Mouse (Mus musculus) frontal cortex, postnatal 14 days (tissue): ENCODE measurements around the gene Mrpl47.
"Not testable (repeated sequence)": the region's sequence is repeated elsewhere in the genome, so short reads cannot be mapped to it uniquely, and the experiment has no call there.

Source experiments
- DNase-seq, 2 experiments: peaks; one replicate each; pipeline ENCODE4 v3.0.0; 2022; ENCODE audit warnings: low spot score in 2 of 2

Mrpl47 gene

DNA sequence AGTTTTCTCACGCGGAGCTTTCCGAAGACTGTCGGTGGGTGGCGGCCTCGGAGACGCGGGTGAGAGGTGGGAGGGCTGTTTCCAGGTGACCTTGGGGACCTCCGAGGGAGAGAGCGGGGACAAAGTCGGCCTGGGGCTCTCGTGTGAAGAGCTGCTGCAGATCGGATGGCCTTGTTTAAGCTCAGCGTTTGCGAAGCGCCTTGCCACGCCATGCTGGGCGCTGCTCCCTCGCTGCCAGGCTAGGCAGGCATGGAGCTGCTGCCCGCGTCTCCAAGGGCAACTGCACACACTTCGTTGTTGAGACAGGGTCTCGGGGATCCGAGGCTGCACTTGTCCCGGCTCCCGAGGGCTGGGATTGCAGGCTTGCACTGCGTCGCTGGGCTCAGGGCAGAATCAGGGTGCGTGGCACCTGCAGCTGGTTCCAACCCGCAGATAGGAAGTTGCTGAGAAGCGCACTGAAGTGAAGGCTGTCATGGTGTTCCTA is at the start of gene Mrpl47:
Gene Mrpl47 (minus strand): TSS at position 434 of the 484 bp plus-strand sequence.
- DNase-seq: no peak

- DNase-seq: no peak
Measured at GRCm38 (mm10) chr3:32770781-32771180, 33.4 kb upstream of the Mrpl47 start.

DNA sequence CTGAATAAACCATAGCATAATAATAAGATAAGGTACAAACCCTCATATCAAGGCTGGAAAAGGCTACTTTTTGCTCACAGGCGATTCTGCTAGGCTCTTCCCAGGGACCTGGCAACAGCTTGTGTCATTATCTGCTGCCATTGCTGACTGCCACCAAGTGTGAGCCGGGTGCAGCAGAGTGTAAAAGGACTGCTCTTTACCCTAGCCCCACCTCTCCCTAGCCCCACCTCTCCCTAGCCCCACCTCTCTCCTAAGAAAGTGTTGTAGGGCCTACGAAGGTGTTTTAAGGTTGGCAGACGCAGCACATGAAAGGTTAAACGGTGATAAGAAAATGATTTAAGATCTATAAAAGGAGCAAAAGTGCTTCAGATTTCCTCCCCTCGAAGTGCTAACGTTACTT is 26.5 kb upstream of the Mrpl47 start:
- DNase-seq: no peak

DNA sequence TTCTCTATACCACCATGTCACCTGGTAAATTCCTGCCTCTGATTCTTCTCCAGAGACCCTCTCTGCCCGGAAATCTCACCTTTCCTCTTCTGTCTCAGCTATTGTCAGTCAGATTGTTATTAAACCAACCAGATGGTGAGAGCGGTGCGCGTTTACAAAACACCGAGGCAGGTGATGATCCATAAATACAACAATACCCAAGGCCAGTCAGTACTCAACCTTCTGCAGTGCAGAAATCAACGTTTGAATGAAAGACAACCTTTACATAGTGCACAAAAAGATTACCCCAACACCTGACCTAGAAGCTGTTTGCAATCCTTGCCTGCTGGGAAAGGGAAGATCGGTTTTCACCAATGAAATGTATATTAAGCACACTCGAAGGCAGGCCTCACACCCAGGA is 25.6 kb upstream of the Mrpl47 start:
- no peak for DNase-seq

DNA sequence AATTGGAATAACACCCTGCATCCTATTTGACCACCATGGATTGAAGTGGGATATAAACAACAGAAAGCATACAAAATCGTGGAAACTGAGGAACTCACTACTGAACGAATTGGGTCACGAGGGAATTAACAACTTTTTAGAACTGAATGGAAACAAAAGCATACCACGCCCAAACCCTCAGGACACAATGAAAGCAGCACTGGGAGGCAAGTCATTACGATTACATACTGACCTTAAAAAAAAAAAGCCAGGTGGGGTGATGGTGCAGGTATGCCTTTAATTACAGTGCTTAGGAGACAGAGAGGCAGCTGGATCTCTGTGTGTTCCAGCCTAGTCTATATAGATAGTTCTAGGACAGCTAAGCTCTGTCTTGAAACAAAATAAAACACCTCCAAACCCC is 21.8 kb upstream of the Mrpl47 start:
- DNase-seq: no peak

DNA sequence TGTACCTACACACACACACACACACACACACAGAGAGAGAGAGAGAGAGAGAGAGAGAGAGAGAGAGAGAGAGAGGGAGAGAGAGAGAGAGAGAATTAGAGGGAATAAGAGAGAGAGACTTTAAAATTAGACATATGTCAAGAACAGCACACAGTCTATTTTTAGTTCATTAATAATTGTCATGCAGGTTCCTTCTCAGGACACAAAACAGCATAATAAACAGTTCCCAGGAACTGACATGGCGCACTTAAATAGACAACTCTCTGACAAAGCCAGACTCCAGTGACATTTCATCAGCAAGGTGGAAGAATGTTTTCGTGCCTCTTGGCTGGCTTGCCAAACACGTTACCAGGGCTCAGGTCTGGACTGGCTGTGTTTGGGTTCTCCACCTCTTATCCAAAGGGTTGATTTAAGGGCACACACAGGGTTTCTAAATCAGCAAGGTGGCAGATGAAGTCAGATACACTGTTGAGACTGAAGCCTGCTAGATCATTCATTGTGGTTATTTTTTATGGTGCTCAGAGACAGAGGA is 17.0 kb upstream of the Mrpl47 start:
- DNase-seq: no peak

GRCm38 (mm10) chr3:32749820-32750579 is 12.6 kb upstream of the Mrpl47 start:
- no peak for DNase-seq

GRCm38 (mm10) chr3:32748384-32748783 is 11.0 kb upstream of the Mrpl47 start:
- DNase-seq: no peak

DNA sequence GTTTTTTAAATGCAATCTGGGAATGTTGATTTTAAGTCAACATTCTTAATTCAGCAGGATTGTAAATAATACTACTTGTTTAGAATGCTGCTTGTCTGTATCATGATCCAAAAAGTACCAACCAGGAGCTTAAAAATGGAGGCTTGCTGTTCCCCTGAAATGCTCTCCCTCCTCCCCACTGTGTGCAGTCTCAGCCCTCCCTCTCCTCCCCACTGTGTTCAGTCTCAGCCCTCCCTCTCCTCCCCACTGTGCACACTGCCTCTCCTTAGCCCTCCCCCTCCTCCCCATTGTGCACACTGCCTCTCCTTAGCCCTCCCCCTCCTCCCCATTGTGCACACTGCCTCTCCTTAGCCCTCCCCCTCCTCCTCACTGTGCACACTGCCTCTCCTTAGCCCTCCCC is 8.0 kb upstream of the Mrpl47 start:
- DNase-seq: not testable (repeated sequence)

DNA sequence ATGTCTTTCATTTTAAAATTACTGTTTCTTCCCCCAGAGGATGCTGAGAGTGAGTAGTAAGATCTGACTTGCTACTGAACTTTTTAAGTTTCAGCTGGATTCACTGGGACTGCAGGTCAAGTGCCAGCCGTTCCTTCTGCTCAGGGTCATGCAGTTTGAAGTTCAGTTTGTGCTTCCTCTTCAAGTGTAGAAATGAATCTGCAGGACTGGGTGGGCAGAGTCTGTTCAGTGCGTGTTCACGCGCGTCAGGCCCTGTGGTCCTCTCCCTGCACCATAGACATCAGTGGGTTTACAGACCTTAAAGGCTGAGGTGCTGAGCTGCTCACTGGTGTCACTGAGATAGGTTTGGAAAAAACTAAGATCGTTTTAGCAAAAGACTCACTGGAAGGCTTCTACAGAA is 7.6 kb upstream of the Mrpl47 start:
- no peak for DNase-seq

- DNase-seq: no peak
Measured at GRCm38 (mm10) chr3:32742276-32742780, 4.9 kb upstream of the Mrpl47 start.

DNA sequence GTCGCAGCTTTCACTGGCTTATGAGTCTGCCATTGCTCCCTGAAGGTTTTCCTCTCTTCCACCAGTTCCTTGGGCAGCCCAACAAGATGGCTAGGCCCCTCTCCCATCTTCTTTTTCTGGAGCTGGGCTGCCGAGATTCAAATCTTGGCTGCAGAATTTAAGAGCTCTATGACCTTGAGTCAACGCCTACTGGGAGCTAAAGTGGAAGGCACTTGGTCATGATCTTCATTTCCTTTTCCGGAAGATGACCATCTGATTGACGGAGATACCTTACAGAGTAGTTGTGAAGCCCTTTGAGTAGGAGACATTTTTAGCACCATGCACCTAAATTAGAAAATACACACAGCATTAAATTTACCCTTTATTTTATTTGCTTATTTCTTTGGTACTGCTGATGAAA is 1.1 kb upstream of the Mrpl47 start:
- no peak for DNase-seq

DNA sequence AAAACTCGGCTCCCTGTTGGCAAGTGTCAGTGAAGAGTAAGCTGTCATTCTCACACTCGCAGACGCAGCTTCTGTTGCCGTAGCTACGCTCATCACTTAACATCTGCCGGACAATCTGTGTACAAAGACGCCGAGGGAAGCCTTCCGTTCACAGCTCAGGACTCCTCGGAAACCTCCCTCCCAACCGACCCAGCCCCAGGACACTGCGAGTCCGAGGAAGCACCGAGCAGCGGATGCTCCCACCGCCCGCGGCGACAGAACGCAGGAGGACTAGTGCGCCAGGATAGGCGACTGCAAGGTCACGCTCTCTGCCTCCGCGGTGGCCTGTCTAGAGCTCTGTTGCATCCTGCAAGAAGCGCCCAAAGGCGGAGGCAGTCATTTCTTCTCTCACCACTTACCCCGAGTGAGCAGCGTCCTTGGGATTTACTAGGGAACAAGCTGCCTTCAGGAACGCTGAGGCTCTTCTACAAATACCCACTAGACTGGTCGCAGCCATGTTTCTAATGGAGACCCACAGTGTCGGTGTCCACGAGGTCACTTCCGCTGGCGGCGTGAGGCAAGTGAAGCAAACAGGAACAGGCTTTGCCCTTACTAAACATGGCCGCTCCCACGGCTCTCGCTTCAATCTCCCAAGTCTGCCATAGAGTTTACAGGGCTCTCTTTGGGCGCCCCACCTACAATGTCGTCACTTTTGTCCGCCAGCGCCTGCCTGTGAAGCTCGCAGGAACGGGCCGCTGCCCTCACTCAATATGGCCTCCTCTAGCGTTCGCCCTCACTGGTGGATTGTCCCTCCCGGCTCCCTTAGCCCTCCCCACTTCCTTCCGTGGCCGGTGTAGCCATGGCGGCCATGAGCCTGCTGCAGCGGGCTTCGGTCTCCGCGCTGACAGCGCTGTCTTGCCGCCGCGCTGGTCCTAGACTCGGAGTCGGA is 897 bp downstream of the Mrpl47 start, which contains the start of gene Ndufb5:
Gene Ndufb5 (plus strand): TSS at position 747 of the 928 bp plus-strand sequence.
- DNase-seq: peak; percentile 98 to 99

DNA sequence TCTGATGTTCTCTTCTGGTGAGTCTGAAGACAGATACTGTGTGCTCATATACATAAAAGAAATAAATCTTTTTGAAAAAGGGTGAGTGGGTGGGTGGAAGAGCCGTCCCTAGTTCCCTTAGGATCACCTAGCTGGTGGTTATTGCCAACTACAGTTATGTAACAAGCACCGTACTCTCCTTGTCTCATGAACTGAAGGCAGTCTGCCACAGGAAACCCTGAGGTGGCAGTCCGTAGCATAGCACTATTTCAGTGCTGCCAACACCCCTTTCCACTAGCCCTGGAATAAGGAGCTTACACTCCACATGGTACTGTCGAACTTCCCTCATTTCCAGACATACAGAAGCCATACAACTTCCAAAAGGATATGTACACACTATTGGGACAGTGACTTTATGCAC is 9.5 kb downstream of the Mrpl47 start:
- no peak for DNase-seq

DNA sequence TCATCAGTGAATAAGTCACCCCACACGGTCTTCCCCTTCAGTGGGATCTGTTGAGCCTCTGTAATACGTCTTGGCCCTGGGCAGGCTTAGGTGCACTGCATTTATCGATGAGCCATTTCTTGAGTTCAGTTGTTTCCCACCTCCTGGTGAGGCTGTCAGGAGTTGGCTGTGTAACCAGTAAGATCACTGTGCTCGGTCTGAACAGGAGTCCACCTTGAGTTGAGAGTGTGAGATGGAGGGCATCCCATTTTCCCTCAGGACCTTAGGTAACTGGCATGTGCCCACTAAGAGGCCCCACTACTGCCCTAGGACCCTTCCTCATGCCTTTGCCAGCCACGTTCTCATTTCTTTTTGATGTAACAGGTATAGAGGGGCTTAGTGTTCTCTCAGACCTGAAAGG is 11.5 kb downstream of the Mrpl47 start:
- DNase-seq: no peak

DNA sequence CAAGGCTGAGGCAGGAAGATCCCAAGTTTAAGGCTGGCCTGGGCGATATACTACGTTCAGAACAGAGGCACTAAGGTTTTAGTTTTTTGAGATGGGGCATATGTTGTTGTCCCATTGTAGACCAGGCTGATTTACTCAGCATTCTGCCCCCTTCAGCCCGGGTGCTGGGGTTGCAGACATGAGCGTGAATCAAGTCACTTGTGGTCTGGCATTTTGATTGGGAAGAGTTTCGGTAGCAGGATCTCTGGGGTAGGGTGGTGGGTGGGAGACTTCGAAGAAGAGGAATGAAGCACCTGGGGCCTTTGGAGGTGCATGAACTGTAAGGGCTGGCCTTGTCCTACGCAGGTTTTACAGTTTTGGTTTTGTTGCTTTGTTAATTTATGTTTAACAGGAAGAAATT is 13.2 kb downstream of the Mrpl47 start:
- no peak for DNase-seq

DNA sequence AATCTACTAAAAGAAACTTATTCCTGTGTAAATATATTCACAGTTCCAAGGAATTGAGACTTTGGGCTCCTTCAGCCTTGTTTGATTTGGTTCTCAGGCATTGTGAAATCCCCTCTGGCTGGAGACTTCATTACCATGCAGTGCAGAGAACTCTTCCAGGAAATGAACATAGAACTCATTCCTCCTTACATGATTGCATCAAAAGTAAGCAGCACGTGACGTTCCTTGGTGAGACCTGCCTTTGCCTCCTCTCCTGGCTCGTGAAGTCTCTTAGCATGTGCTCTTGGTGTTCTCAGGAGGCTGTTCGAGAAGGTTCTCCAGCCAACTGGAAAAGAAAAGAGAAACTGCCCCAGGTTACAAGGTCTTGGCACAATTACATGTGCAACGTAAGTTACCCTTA is 19.1 kb downstream of the Mrpl47 start:
- DNase-seq: no peak

DNA sequence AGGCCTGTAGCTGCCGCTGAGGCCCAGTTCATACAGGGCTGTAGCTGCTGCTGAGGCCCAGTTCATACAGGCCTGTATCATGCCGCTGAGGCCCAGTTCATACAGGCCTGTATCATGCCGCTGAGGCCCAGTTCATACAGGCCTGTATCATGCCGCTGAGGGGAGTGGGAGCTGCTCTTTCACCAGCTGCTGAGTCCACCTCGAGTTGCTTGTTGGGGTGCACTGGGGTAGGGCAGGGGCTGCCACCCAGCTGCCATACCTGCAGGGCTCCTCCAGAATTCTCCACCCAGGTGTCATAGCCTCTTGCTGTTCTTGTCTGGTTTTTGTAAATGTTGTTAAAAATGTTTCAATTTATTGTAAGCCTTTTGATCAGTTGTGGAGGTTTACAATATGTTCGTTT is 20.0 kb downstream of the Mrpl47 start:
- DNase-seq: not testable (repeated sequence)

DNA sequence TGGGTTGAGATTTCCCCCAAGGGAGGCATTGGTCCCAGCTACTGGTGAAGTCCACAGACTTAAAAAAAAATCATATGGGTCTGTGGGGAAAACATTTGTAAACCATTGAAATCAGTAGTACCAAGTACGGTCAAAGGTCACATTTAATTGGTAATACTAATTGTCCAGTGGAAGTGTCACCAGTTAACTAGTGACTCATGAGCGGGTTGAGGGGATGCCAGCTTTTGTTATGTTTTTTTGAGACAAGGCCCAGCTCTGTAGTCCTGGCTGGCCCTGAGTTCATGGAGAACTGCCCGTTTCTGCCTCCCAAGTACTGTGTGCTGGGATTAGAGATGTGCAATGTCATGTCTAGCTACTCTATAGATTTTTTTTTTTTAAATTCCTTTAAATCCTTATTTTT is 23.7 kb downstream of the Mrpl47 start:
- no peak for DNase-seq

GRCm38 (mm10) chr3:32709388-32709787 is 28.0 kb downstream of the Mrpl47 start:
- DNase-seq: no peak

- peak; percentile 95 to 98 for DNase-seq
Measured at GRCm38 (mm10) chr3:32708368-32709231, 28.8 kb downstream of the Mrpl47 start.
